Mouse (Mus musculus) testis, adult 2 months (tissue): ENCODE measurements around the gene Rab2b. TPM values are rescaled to one million over a fixed set of nuclear protein-coding genes. Genes with fewer than 3 reads are reported as not detected.

Experiments used
- H3K27ac ChIP-seq: fragments of 200-500 bp; 2 replicates; pipeline ENCODE4 v1.5.1; 2012; ENCODE audit warnings: low read depth, low read length; ENCODE audit not compliant: control insufficient read depth, insufficient read depth
- H3K27me3 ChIP-seq: fragments of 200-500 bp; 2 replicates; pipeline ENCODE4 v1.6.1; 2012; ENCODE audit warnings: mild to moderate bottlenecking, low read length, moderate library complexity; ENCODE audit not compliant: control insufficient read depth, insufficient read depth
- H3K36me3 ChIP-seq: fragments of 200-500 bp; 2 replicates; pipeline ENCODE4 v1.6.1; 2012; ENCODE audit warnings: mild to moderate bottlenecking, low read length; ENCODE audit not compliant: control insufficient read depth, insufficient read depth
- H3K4me1 ChIP-seq: fragments of 200-500 bp; 2 replicates; pipeline ENCODE4 v1.6.1; 2012; ENCODE audit warnings: low read length; ENCODE audit not compliant: control insufficient read depth, insufficient read depth
- H3K4me3 ChIP-seq: fragments of 200-500 bp; 2 replicates; pipeline ENCODE4 v1.5.1; 2012; ENCODE audit warnings: low read depth, mild to moderate bottlenecking, low read length, moderate library complexity, mixed read lengths; ENCODE audit not compliant: control insufficient read depth
- CTCF ChIP-seq: fragments of 200-500 bp; IDR thresholded peaks from 2 replicates; pipeline ENCODE4 v1.5.1; 2012; ENCODE audit warnings: low read depth, mild to moderate bottlenecking, inconsistent platforms, low read length, moderate library complexity; ENCODE audit not compliant: control insufficient read depth, insufficient read depth, insufficient replicate concordance
- POLR2A ChIP-seq: fragments of 200-500 bp; IDR thresholded peaks from 2 replicates; pipeline ENCODE4 v1.6.1; 2012; ENCODE audit warnings: low read depth, mild to moderate bottlenecking, inconsistent platforms, low read length, moderate library complexity; ENCODE audit not compliant: control insufficient read depth
- polyA plus RNA-seq: library from polyadenylated mRNA; depleted of rRNA; stranded (reverse); fragments of >200 nt; gene quantifications from 2 replicates; pipeline ENCODE4 v1.2.3, GENCODE M21; 2012

Rab2b gene
- polyA plus RNA-seq, 1 experiment: 20.0 TPM

DNA sequence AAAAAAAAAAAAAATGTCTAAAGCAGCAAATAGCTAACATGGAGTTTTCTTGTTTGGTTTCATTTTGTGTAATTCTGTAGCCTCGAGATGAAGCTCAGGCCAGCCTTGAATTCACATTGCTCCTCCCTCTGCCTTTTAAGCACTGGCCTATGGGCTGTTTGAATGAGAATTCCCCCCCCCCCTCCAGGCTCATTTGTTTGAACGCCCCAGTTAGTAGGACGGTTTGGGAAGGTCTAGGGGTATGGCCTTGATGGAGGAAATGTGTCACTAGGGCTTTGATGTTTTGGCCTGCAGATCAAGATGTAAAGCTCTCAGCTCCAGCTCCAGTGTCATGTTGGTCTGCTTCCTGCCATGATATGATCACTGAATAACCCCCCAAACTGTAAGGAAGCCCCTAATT lies 6.6 kb downstream of the Rab2b start:
- no peaks in the 10 kb centered on the region for H3K27me3 ChIP-seq
- peaks cover 5% of the 10 kb centered on the region for H3K36me3 ChIP-seq

DNA sequence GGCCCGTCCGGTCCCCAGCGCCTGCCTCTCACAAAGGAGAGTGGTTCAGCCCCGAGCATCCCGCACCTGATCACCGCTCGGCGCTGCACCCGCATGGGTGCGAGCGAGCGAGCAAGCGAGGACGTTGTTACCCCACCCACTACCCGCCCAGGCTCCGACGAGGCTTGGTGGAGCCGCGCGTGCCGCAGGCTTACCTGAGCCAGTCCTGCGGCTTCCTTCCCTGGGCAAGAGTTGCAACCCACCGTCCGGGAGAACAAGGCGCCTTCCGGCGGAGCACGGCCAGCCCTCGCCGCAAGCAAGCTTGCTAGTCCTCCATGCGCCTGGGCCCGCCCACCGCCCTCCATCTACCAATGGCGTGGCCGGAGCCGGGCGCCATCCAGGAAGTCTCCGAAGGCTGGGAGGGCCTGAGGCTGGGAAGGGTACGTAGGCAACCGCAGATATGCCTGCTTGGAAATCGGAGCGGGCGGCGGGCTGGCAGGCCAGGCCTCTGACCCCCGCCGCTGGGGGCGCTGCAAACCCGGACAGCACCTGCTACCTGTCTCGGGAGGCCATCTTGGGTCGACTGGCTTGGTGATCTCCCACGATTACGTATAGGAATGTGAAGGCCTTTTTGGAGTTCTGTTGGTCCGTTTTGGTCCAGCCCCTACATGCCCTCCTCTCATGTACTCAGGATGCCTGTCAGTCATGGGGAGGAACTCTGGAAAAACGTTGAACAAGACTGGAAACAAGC lies 21.7 kb downstream of the Rab2b start, which contains the start of gene Chd8:
Gene Chd8 (minus strand): TSS at position 297 of the 730 bp plus-strand sequence.
- H3K4me3 ChIP-seq: peak within 1 kb of the TSS; percentile 77
- H3K4me1 ChIP-seq: peaks cover 5% of the 10 kb centered on the region; the same call in 1 of the 2 replicates
- H3K27me3 ChIP-seq: no peaks in the 10 kb centered on the region
- TF ChIP-seq CTCF (peak; percentile 66), POLR2A (peak; percentile 70)
- peak within 1 kb of the TSS; percentile 97 for H3K27ac ChIP-seq
- H3K36me3 ChIP-seq: no peaks in the 10 kb centered on the region

More for the DNA sequence above, 6.6 kb downstream of the Rab2b start:
- H3K27ac ChIP-seq: no peak overlapping the region
- no peak overlapping the region for H3K4me3 ChIP-seq
- TF ChIP-seq CTCF (no peak), POLR2A (no peak)
- H3K4me1 ChIP-seq: no peaks in the 10 kb centered on the region; the same call in 1 of the 2 replicates

DNA sequence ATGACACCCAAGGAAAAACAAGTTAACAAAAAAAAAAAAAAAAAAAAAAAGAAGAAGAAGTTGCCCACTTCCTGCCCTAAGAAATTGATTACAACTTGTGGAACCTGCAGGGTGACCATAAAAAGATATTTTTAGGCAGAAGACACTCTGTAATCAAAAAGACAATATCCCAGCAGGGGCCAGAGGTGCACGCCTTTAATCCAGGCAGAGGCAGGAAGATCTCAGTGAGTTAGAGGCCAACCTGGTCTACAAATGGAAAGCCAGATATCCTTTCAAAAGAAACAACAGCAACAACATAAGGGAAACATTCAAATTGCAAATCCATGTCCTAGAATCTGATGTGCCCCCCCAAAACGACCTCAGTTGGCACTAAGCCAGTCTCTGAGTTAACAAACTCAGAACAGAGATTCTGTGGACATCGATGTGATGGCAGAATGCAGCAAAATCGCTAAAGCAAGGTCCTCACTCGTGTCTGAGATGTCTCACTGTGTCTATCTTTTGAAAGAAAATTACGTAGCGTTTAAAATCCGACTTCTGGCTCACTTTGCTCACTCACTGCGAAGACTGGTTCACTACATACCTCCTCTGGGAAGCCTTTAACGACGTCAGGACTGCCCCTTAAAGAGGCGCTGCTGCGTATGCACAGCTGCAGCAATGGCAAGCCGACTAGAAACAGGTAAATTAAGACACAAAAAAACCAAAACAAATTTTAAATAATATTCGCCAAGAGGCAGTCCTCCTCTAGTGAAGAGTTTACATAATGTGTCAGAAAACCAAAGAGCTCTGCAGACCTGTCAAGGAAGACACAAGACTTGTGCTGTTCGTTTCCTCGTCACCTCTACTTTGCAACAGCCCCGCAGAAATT lies 22.8 kb downstream of the Rab2b start:
- H3K4me3 ChIP-seq: peak overlapping the region; percentile 77
- no peaks in the 10 kb centered on the region for H3K27me3 ChIP-seq
- H3K36me3 ChIP-seq: no peaks in the 10 kb centered on the region
- peak overlapping the region; percentile 97 for H3K27ac ChIP-seq
- peaks cover 5% of the 10 kb centered on the region; the same call in 1 of the 2 replicates for H3K4me1 ChIP-seq
- no peak for TF ChIP-seq CTCF
- TF ChIP-seq POLR2A: no peak

DNA sequence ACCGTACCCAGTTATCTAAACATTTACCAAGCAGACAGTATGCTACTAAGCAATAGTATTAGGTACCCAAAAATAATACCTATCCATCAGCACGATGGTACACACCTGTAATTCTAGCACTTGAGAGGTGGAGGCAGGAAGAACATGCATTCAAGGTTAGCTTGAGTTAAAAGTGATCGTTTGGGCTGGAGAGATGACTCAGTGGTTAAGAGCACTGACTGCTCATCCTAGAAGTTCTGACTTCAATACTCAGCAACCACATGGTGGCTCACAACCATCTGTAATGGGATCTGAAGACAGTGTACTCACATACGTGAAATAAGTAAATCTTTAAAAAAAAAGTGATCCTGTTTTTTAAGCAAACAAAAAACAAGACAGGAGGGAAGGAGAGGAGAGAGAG lies 33.2 kb downstream of the Rab2b start:
- H3K27ac ChIP-seq: no peak overlapping the region
- no peak for TF ChIP-seq POLR2A
- no peak for TF ChIP-seq CTCF
- H3K36me3 ChIP-seq: no peaks in the 10 kb centered on the region
- no peak overlapping the region for H3K4me3 ChIP-seq
- H3K27me3 ChIP-seq: no peaks in the 10 kb centered on the region
- H3K4me1 ChIP-seq: peaks cover 2% of the 10 kb centered on the region

DNA sequence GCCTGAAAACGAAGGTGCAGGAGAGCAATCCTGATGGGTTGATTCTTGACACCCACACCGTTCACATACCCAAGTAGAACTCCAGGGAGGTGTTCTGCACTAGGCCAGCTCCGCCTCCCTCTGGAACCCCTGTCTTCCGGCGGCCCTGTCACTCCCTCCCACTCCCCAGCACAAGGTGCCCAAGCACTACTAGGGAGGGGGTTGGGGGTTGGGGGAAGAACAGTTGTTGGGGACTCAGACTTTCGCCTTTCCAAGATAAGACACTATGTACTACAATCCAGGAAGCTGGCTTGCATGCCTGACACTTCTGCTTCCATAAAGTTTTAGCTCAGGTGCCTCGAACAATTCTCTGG lies 34.7 kb downstream of the Rab2b start:
- Histone ChIP-seq H3K4me3 (peak overlapping the region; percentile 98), H3K4me1 (peaks cover 2% of the 10 kb centered on the region), H3K27me3 (no peaks in the 10 kb centered on the region), H3K27ac (peak overlapping the region; percentile 74), H3K36me3 (no peaks in the 10 kb centered on the region)
- 0 out of 2 replicates have a peak, but pooled peaks have one; percentile 4 for TF ChIP-seq POLR2A
- TF ChIP-seq CTCF: no peak

DNA sequence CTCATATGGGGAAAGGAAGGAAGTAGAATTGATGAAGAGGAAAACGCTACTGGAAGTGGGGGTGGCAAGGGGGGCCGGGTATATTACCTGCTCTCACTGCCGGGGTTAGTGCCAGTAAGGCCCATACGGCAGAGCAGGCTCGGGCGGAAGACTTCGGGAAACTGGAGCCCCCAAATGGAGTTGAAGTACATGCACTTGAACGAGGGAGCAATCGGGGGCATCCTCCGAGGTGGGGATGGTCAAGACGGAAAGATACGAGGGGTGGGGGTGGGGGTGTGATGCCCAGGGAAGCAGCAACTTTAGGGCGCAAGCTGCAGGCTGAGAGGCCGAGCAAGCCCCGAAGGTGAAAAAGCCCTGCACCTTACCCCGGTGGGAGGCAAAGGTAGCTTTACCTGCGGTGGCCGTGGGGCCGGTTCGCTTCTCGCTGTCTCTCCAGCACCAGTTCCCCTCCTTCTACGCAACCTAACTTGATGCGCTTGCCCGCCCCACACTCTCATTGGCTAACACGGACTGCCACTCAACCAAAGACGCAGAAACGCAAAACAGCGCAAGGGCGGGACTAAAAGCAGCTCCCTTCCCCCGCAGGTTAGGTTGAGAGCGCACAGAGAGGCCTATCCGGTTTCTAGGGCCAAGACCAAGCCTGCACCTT lies 35.2 kb downstream of the Rab2b start:
- H3K27me3 ChIP-seq: no peaks in the 10 kb centered on the region
- peak overlapping the region; percentile 74 for H3K27ac ChIP-seq
- peak; percentile 77 for TF ChIP-seq POLR2A
- no peak for TF ChIP-seq CTCF
- H3K4me1 ChIP-seq: peaks cover 2% of the 10 kb centered on the region
- H3K36me3 ChIP-seq: no peaks in the 10 kb centered on the region
- peak overlapping the region; percentile 98 for H3K4me3 ChIP-seq

DNA sequence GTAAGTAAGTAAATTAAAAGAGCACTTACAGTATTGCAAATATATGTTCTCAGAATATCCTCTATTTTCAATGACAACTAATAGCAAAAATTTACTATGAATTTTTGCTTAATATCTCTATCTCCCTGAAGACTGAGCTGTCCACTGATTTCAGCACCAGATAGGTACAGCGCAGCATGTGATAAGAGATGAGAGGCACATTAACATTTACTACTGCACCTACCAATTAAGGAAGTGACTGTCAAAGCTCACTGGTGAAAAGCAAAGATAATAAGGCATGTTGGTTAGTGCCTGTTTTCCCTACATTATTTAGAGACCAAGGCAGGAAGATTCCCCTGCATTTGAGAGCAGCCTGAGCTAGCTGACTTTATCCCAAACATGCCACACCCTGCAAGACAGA lies 43.1 kb downstream of the Rab2b start:
- Histone ChIP-seq H3K4me1 (no peaks in the 10 kb centered on the region), H3K27me3 (no peaks in the 10 kb centered on the region), H3K36me3 (peaks cover 6% of the 10 kb centered on the region), H3K4me3 (no peak overlapping the region), H3K27ac (no peak overlapping the region)
- TF ChIP-seq CTCF: no peak
- no peak for TF ChIP-seq POLR2A

DNA sequence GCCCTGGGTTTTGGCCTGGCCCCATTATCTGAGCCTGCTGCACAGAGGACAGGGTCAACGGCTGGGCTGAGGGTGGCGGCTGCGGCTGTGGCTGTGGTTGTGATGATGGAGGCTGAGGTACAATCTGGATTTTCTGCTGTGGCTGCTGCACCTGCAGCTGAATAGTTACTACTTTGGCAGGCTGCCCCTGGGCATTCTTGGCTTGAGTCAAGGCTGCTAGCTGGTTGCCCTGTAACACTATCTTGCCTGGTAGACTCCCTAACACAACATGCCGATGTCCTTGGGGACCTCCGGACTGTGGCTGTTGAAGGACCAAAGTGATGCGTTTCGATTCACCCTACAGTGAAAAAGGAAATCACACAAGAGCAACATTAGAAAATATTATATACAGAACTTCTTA lies 44.2 kb downstream of the Rab2b start:
- Histone ChIP-seq H3K4me1 (no peaks in the 10 kb centered on the region), H3K4me3 (no peak overlapping the region), H3K27ac (no peak overlapping the region), H3K27me3 (no peaks in the 10 kb centered on the region), H3K36me3 (peaks cover 7% of the 10 kb centered on the region)
- TF ChIP-seq POLR2A: no peak
- no peak for TF ChIP-seq CTCF
